Mouse (Mus musculus) erythroblast, embryonic 14.5 days (primary cell): ENCODE data around the gene Dcp1a. TPM values are rescaled to one million over a fixed set of nuclear protein-coding genes. Genes with fewer than 3 reads are reported as not detected.

Experiments used
- H3K27me3 ChIP-seq: 2 replicates; pipeline ENCODE4 v1.6.1; 2012; ENCODE audit warnings: inconsistent platforms; ENCODE audit not compliant: control insufficient read depth
- H3K36me3 ChIP-seq: 2 replicates; pipeline ENCODE4 v1.6.1; 2012; ENCODE audit warnings: mild to moderate bottlenecking, inconsistent platforms; ENCODE audit not compliant: control insufficient read depth
- H3K4me1 ChIP-seq: 2 replicates; pipeline ENCODE4 v1.6.1; 2012; ENCODE audit warnings: inconsistent platforms; ENCODE audit not compliant: control insufficient read depth
- H3K4me3 ChIP-seq: replicated peaks from 2 replicates; pipeline ENCODE3; 2012; ENCODE audit warnings: moderate library complexity, mild to moderate bottlenecking, inconsistent platforms
- H3K9me3 ChIP-seq: 2 replicates; pipeline ENCODE4 v1.6.1; 2012; ENCODE audit warnings: low read length, inconsistent platforms, mixed read lengths; ENCODE audit not compliant: control insufficient read depth
- GATA1 ChIP-seq: IDR thresholded peaks from 2 replicates; pipeline ENCODE4 v1.6.1; 2012; ENCODE audit warnings: low read length, inconsistent platforms, mixed read lengths
- TAL1 ChIP-seq: IDR thresholded peaks from 3 replicates; pipeline ENCODE4 v1.6.1; 2012; ENCODE audit warnings: low read length, inconsistent platforms, mixed read lengths
- polyA plus RNA-seq: library from polyadenylated mRNA; stranded (reverse); fragments of >175 nt; gene quantifications from 2 replicates; pipeline ENCODE4 v1.2.3, GENCODE M21; 2012

Gene Dcp1a
- 3.3 and 3.8 TPM in 2 replicates for polyA plus RNA-seq

DNA sequence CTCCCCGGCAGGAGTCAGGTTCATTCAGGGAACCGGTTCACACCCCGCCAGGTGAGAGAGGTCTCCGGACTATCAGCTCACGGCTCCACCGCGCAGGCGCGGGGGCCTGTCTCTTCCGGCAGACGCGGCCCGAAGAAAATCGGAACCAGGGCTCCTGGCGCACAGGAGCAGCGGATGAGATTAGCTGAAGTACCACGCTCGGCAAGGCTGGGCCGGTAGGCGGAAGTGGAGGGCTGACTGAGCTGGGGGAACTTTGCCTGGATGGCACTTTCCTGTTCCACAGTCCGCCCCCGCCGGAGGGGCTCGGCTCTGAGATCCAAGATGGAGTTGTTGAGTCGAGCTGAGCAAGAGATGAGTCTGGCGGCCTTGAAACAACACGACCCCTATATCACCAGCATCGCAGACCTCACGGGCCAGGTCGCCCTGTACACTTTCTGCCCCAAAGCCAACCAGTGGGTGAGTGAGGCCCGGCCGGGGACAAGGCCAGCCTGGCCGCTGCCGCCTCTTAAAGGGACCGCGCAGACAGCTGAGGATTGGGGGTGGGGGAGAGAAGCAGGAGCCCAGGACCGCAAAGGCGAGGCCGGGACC lies at the start of gene Dcp1a:
Gene Dcp1a, plus strand, starts transcription at position 175 of the 588 bp plus-strand sequence.
- Histone ChIP-seq H3K4me3 (peak within 1 kb of the TSS; percentile 93), H3K4me1 (peaks cover 18% of the 10 kb centered on the region), H3K27me3 (no peaks in the 10 kb centered on the region), H3K36me3 (peaks cover 28% of the 10 kb centered on the region), H3K9me3 (no peaks in the 10 kb centered on the region)
- TF ChIP-seq GATA1 (no peak), TAL1 (no peak)

- no peaks in the 10 kb centered on the region for H3K9me3 ChIP-seq
- no peaks in the 10 kb centered on the region for H3K27me3 ChIP-seq
- H3K4me1 ChIP-seq = peaks cover 19% of the 10 kb centered on the region
- H3K4me3 ChIP-seq = no peak overlapping the region
- TF ChIP-seq TAL1 (no peak), GATA1 (no peak)
- H3K36me3 ChIP-seq = no peaks in the 10 kb centered on the region
Measured at GRCm38 (mm10) chr14:30429606-30430005, 49.7 kb upstream of the Dcp1a start.

DNA sequence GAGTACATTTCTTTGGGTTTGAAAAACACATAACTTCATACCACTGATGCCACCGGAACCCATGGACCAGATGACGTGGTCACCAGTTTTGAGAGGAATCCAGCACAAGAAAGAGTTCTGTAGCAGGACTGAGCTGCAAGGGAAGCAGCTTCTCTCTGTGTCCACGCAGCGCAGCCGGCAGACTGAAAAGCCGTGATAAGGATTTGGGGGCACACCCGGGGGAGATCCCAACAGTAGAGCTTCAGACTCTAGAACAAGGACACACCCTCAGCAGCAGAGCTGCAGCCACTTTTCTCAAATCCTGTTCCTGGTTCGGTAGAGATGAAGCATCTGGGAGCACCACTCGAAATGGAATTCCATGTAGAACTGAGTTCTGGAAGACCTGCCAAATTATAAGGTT lies 49.3 kb upstream of the Dcp1a start:
- TF ChIP-seq GATA1 = no peak
- no peak for TF ChIP-seq TAL1
- Histone ChIP-seq H3K9me3 (no peaks in the 10 kb centered on the region), H3K27me3 (no peaks in the 10 kb centered on the region), H3K4me1 (peaks cover 19% of the 10 kb centered on the region), H3K36me3 (no peaks in the 10 kb centered on the region), H3K4me3 (no peak overlapping the region)

DNA sequence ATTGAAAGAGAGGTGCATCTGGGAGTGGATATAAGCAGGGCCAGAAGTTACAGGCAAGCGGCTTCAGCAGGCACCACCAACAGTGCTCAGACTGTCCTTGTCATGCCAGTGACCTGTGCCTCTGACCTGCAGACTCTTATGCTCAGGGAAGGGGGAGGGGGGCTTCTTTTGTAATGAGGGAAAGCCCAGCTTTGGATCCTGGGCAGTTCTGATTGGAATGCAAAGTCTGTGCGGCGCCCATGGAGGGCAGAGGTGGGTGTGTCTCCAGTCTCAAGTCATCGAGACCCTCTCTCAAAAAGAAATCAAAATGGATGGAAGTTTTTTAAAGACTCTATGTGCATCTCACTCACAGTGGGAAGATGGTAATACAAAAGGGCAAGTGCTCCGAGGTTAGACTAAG lies 48.9 kb upstream of the Dcp1a start:
- no peak for TF ChIP-seq GATA1
- TF ChIP-seq TAL1 = no peak

DNA sequence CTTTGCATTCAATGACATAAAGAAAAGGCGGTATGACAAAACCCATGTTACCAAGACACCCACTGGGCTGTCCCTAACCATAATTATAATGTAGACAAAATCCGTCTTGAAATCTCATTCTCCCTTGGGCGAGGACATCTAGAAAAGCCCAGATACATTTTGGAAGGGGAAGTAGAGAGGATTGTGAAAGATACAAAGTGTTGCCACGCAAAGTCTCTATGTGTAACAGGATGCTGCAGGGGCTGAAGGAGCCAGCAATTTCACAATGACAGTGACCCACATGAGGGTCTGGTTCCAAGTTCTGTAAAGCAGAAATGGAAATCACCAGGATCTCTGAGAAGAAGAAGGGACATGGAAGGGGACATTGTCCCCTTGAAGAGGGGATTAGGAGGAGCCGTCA lies 44.0 kb upstream of the Dcp1a start:
- Histone ChIP-seq H3K36me3 (no peaks in the 10 kb centered on the region), H3K4me1 (peaks cover 5% of the 10 kb centered on the region), H3K4me3 (no peak overlapping the region), H3K27me3 (no peaks in the 10 kb centered on the region), H3K9me3 (no peaks in the 10 kb centered on the region)
- no peak for TF ChIP-seq TAL1
- no peak for TF ChIP-seq GATA1

More for the DNA sequence above, 48.9 kb upstream of the Dcp1a start:
- no peaks in the 10 kb centered on the region for H3K27me3 ChIP-seq
- H3K36me3 ChIP-seq = no peaks in the 10 kb centered on the region
- no peaks in the 10 kb centered on the region for H3K9me3 ChIP-seq
- H3K4me1 ChIP-seq = peaks cover 19% of the 10 kb centered on the region
- no peak overlapping the region for H3K4me3 ChIP-seq

DNA sequence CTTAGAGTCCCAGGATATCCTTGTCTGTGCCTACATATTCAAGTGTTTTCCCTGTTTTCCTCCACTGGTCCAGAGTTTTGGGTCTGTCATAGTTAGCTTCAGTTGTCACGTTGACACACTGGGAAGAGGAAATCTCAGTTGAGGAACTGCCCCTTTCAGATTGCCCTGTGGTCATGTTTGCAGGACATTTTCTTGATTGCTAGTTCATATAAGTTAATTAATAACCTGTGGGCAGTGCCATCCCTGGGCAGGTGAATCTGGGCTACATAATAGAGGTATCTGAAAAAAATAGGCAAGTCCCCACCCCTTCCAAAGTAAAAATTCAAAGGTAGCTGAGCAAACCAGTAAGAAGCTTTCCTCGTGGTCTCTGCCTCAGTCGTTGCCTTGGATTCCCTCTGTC lies 39.4 kb upstream of the Dcp1a start:
- Histone ChIP-seq H3K36me3 (no peaks in the 10 kb centered on the region), H3K4me1 (no peaks in the 10 kb centered on the region), H3K4me3 (no peak overlapping the region), H3K27me3 (no peaks in the 10 kb centered on the region), H3K9me3 (no peaks in the 10 kb centered on the region)
- TF ChIP-seq GATA1 (no peak), TAL1 (no peak)

DNA sequence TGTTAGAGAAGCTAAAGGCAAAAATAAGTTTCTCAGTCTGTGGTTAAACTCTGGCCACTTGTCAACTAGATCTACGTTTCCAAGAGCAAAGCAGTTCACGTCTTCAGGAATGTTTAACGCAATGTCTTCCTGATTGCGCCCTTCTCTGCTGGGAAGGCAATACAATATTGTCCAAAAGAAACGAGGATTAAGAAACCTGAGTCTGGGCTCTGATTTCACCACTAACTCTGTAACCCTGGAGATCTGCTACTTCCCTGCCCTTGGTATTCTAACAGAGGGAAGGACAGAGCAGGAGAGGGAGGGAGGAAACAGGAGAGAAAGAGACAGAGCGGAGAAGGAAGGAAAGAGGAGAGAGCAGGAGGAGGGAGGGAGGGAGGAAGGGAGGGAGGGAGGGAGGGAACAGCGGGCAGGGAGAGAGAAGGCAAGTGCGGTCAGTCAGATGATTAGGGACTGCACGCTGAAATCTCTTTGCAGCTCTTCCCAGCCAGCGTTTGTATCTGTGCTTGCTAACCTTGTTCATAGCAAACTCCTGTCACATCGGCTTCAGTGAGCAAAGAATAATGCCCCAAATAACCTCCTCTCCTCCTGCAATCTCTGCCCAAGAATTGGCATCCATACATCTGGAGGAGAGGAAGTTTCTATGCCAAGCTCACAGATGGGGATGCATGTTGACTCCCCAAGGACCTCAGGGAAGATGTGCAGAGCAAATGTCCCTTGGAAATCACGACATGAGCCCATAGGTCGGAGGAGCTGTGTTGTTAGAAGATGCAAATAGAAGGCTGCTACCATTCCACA lies 23.3 kb upstream of the Dcp1a start:
- TF ChIP-seq GATA1 = no peak
- no peak for TF ChIP-seq TAL1
- H3K27me3 ChIP-seq = peaks cover 9% of the 10 kb centered on the region
- H3K9me3 ChIP-seq = no peaks in the 10 kb centered on the region
- H3K4me1 ChIP-seq = no peaks in the 10 kb centered on the region
- no peaks in the 10 kb centered on the region for H3K36me3 ChIP-seq
- no peak overlapping the region for H3K4me3 ChIP-seq

- H3K4me3 ChIP-seq = no peak overlapping the region
- TF ChIP-seq GATA1 (no peak), TAL1 (no peak)
- no peaks in the 10 kb centered on the region for H3K9me3 ChIP-seq
- no peaks in the 10 kb centered on the region for H3K4me1 ChIP-seq
- H3K36me3 ChIP-seq = no peaks in the 10 kb centered on the region
- peaks cover 9% of the 10 kb centered on the region for H3K27me3 ChIP-seq
Measured at GRCm38 (mm10) chr14:30457436-30457835, 21.9 kb upstream of the Dcp1a start.

DNA sequence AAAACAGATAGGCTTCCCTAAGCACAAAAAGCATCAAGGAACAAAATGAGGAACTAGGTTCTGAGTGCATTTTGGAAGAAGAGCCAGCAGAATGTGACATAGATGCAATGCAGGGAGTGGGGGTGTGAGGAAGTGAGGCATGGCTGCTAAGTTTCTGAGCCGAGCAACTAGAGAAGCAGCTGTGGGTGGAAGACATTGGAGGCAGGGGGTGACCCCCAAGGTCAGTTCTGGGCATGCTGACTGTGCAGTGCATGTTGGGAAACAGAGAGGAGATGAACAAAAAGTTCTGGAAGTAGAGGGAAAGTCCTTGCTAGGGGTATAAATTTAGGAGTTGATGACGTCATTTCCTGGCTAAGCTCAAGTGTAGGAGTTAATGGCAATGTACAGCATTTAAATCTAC lies 21.4 kb upstream of the Dcp1a start:
- peaks cover 9% of the 10 kb centered on the region for H3K27me3 ChIP-seq
- no peaks in the 10 kb centered on the region for H3K9me3 ChIP-seq
- H3K4me1 ChIP-seq = no peaks in the 10 kb centered on the region
- no peak overlapping the region for H3K4me3 ChIP-seq
- H3K36me3 ChIP-seq = no peaks in the 10 kb centered on the region
- TF ChIP-seq GATA1 = no peak
- no peak for TF ChIP-seq TAL1
